Mouse (Mus musculus) fat pad, adult 2 months (tissue): Measurements from ENCODE around the gene Rictor.

Experiments
- DNase-seq: peaks from one replicate; pipeline ENCODE4 v3.0.0-alpha.2; 2011; ENCODE audit warnings: low read depth, low spot score; ENCODE audit errors: extremely low read depth

Gene Rictor

GRCm38 (mm10) chr15:6707936-6708525, at the start of gene Rictor:
TSS of gene Rictor (plus strand) at chr15:6708379.
- no peak for DNase-seq

GRCm38 (mm10) chr15:6661951-6662350, 46.2 kb upstream of the Rictor start:
- DNase-seq, result no peak

- no peak for DNase-seq
Observed at GRCm38 (mm10) chr15:6663991-6664390, 44.2 kb upstream of the Rictor start.

- DNase-seq, result no peak
Observed at GRCm38 (mm10) chr15:6666072-6666471, 42.1 kb upstream of the Rictor start.

GRCm38 (mm10) chr15:6668793-6669437, 39.3 kb upstream of the Rictor start:
- no peak for DNase-seq

GRCm38 (mm10) chr15:6678479-6678878, 29.7 kb upstream of the Rictor start:
- DNase-seq, result no peak

GRCm38 (mm10) chr15:6702164-6702563, 6.0 kb upstream of the Rictor start:
- DNase-seq, result no peak

- no peak for DNase-seq
Observed at GRCm38 (mm10) chr15:6705351-6705901, 2.8 kb upstream of the Rictor start.

GRCm38 (mm10) chr15:6707551-6707935, 636 bp upstream of the Rictor start:
- no peak for DNase-seq

GRCm38 (mm10) chr15:6708526-6709441, 605 bp downstream of the Rictor start:
- no peak for DNase-seq

GRCm38 (mm10) chr15:6709618-6710017, 1.4 kb downstream of the Rictor start:
- no peak for DNase-seq

- no peak for DNase-seq
Observed at GRCm38 (mm10) chr15:6710341-6710740, 2.2 kb downstream of the Rictor start.

GRCm38 (mm10) chr15:6711226-6711625, 3.0 kb downstream of the Rictor start:
- DNase-seq, result no peak

GRCm38 (mm10) chr15:6714819-6715218, 6.6 kb downstream of the Rictor start:
- DNase-seq, result no peak

- DNase-seq, result no peak
Observed at GRCm38 (mm10) chr15:6715237-6715636, 7.1 kb downstream of the Rictor start.

- DNase-seq, result no peak
Observed at GRCm38 (mm10) chr15:6721385-6721784, 13.2 kb downstream of the Rictor start.

- no peak for DNase-seq
Observed at GRCm38 (mm10) chr15:6721802-6722201, 13.6 kb downstream of the Rictor start.

- no peak for DNase-seq
Observed at GRCm38 (mm10) chr15:6722405-6723176, 14.4 kb downstream of the Rictor start.

- DNase-seq, result no peak
Observed at GRCm38 (mm10) chr15:6723338-6723737, 15.2 kb downstream of the Rictor start.

- DNase-seq, result no peak
Observed at GRCm38 (mm10) chr15:6724442-6724841, 16.3 kb downstream of the Rictor start.
